Mouse (Mus musculus): ENCODE results near the gene Pdha1.

GRCm38 (mm10) chrX:160146806-160147205 is 8.6 kb upstream of the Pdha1 start:
- TF ChIP-seq POLR2A (IDR thresholded peaks at IDR 0.05; ENCODE audit: low read depth, low read length) (no peak), CTCF (conservative IDR thresholded peaks at IDR 0.05; ENCODE audit: insufficient read depth, insufficient read length, low read depth, low read length) (no peak)
